Mouse (Mus musculus) lung, postnatal 0 days (tissue): ENCODE measurements around the gene Ngdn. TPM values are rescaled to one million over a fixed set of nuclear protein-coding genes. Genes with fewer than 3 reads are reported as not detected.

ENCODE experiments used
- ATAC-seq: fragments of 200-750 bp; cut with Nextera tagmentation; 2 replicates; pipeline ENCODE4 v1.8.0; 2017; ENCODE audit warnings: moderate library complexity
- DNase-seq: peaks from one replicate; pipeline ENCODE4 v3.0.0-alpha.2; 2016; ENCODE audit warnings: low spot score
- H3K27ac ChIP-seq: fragments of 300-500 bp; sonication (generic); 2 replicates; pipeline ENCODE4 v1.5.1; 2014; ENCODE audit warnings: antibody characterized with exemption, mild to moderate bottlenecking, low read length, mixed read lengths
- H3K27me3 ChIP-seq: fragments of 300-500 bp; sonication (generic); replicated peaks from 2 replicates; pipeline ENCODE4 v1.6.1; 2014; ENCODE audit warnings: low read length, mixed read lengths; ENCODE audit not compliant: insufficient read depth
- H3K36me3 ChIP-seq: fragments of 300-500 bp; sonication (generic); 2 replicates; pipeline ENCODE4 v1.6.1; 2014; ENCODE audit warnings: low read length, mixed read lengths; ENCODE audit not compliant: insufficient read depth
- H3K4me1 ChIP-seq: fragments of 300-500 bp; sonication (generic); 2 replicates; pipeline ENCODE4 v1.6.1; 2014; ENCODE audit warnings: antibody characterized with exemption, low read depth, low read length, mixed read lengths; ENCODE audit not compliant: insufficient read depth
- H3K4me2 ChIP-seq: fragments of 300-500 bp; sonication (generic); replicated peaks from 2 replicates; pipeline ENCODE4 v1.6.1; 2014; ENCODE audit warnings: low read depth, mild to moderate bottlenecking, low read length, moderate library complexity, mixed read lengths
- H3K4me3 ChIP-seq: fragments of 300-500 bp; sonication (generic); 2 replicates; pipeline ENCODE4 v1.5.1; 2014; ENCODE audit warnings: low read depth, low read length
- H3K9ac ChIP-seq: fragments of 300-500 bp; sonication (generic); replicated peaks from 2 replicates; pipeline ENCODE4 v1.6.1; 2014; ENCODE audit warnings: low read depth, mild to moderate bottlenecking
- H3K9me3 ChIP-seq: fragments of 300-500 bp; sonication (generic); 2 replicates; pipeline ENCODE4 v1.6.1; 2016; ENCODE audit warnings: low read length, mixed read lengths
- CTCF ChIP-seq: IDR thresholded peaks from 2 replicates; pipeline ENCODE4 v1.5.1; 2016; ENCODE audit warnings: antibody characterized with exemption, mild to moderate bottlenecking
- EP300 ChIP-seq: IDR thresholded peaks from 2 replicates; pipeline ENCODE4 v1.6.1; 2016; ENCODE audit warnings: antibody characterized with exemption, mild to moderate bottlenecking, control low read depth
- WGBS: fragments of 180-500 bp; shearing (Covaris S2); extraction: QIAGEN DNeasy Blood & Tissue Kit; methylation state at CpG from one replicate; pipeline ENCODE4 v1.1.7; 2014; 5-methylcytosine and 5-hydroxymethylcytosine counted together
- polyA plus RNA-seq: library from polyadenylated mRNA; unstranded; fragments of >200 nt; fragmentation: Nextera tagmentation; extraction: Ambion mirVana; gene quantifications from 2 replicates; pipeline ENCODE4 v1.2.1, GENCODE M21; 2015

Gene Ngdn
- polyA plus RNA-seq, 1 experiment from 2014 or later = 62.8 TPM

GRCm38 (mm10) chr14:55062626-55063025, 47.4 kb downstream of the Ngdn start:
- Histone ChIP-seq H3K4me1 (no peaks in the 10 kb centered on the region), H3K27me3 (no peaks in the 10 kb centered on the region), H3K9ac (no peak overlapping the region), H3K9me3 (no peaks in the 10 kb centered on the region), H3K4me2 (0 out of 2 replicates have a peak overlapping the region, but pooled peaks have one; percentile 6), H3K36me3 (no peaks in the 10 kb centered on the region), H3K27ac (no peak overlapping the region), H3K4me3 (no peak overlapping the region)
- ATAC-seq (peak; percentile 41), DNase-seq (no peak)
- 17% methylated on average over 17 of the region's 17 CpGs for WGBS
- no peak for TF ChIP-seq EP300
- TF ChIP-seq CTCF = no peak

- no peaks in the 10 kb centered on the region for H3K4me1 ChIP-seq
- H3K9ac ChIP-seq = no peak overlapping the region
- no peak overlapping the region for H3K4me3 ChIP-seq
- DNase-seq (no peak), ATAC-seq (no peak; the same call in 1 of the 2 replicates)
- no peak overlapping the region for H3K4me2 ChIP-seq
- no peak for TF ChIP-seq EP300
- TF ChIP-seq CTCF = no peak
- 81% methylated on average over 5 of the region's 5 CpGs for WGBS
- no peaks in the 10 kb centered on the region for H3K36me3 ChIP-seq
- H3K9me3 ChIP-seq = no peaks in the 10 kb centered on the region
- H3K27ac ChIP-seq = no peak overlapping the region
- H3K27me3 ChIP-seq = no peaks in the 10 kb centered on the region
Measured at GRCm38 (mm10) chr14:55063117-55063516, 47.9 kb downstream of the Ngdn start.

DNA sequence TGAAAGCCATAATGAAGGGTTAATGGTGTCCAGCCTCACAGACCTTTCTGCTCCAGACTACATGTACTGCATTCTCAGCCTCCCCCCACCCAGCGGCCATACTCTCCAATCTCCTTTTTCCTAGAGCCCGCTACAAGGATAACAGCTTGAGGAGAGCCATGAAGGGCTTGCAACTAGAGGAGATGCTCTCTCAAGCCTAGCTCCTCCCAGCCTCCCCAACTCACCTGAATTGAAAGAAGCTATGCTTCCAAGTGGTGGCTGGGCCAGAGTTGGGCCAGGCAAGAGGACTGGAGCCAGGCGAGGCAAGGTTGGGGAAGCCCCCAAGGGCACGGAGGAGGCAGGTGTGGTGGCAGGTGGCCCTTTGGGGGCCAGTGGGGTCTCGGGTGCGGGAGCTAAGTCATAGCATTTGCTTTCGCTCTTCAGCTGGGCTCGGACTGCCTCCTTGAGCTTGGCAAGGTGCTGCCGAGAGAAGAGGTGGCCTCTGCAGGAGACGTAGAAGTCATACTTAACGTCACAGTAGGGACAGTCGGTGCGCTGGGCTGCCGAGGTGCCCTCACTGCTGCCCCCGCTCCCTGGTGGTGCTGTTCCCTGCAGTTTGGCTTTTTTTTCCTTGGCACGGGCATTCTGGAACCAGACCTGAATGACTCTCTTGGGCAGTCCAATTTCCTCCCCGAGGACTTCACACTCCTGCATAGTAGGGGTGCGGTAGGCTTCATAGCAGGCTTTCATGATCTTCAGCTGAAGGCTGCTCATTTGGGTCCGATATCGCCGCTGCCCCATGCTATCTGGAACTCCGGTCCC, 48.5 kb downstream of the Ngdn start:
- Histone ChIP-seq H3K4me1 (no peaks in the 10 kb centered on the region), H3K4me3 (no peak overlapping the region), H3K4me2 (no peak overlapping the region), H3K27me3 (no peaks in the 10 kb centered on the region), H3K36me3 (no peaks in the 10 kb centered on the region), H3K9ac (no peak overlapping the region), H3K27ac (no peak overlapping the region), H3K9me3 (no peaks in the 10 kb centered on the region)
- no peak for ATAC-seq
- no peak for DNase-seq
- TF ChIP-seq CTCF = no peak
- TF ChIP-seq EP300 = no peak
- 78% methylated on average over 22 of the region's 22 CpGs for WGBS

GRCm38 (mm10) chr14:55064481-55065370, 49.5 kb downstream of the Ngdn start:
- TF ChIP-seq CTCF (no peak), EP300 (no peak)

GRCm38 (mm10) chr14:55065391-55065790, 50.1 kb downstream of the Ngdn start:
- DNase-seq (no peak), ATAC-seq (no peak)
- no peak overlapping the region for H3K27ac ChIP-seq
- no peaks in the 10 kb centered on the region for H3K4me1 ChIP-seq
- no peaks in the 10 kb centered on the region for H3K36me3 ChIP-seq
- no peaks in the 10 kb centered on the region for H3K27me3 ChIP-seq
- WGBS = 89% methylated on average over 13 of the region's 13 CpGs
- H3K4me3 ChIP-seq = no peak overlapping the region
- H3K4me2 ChIP-seq = no peak overlapping the region
- no peaks in the 10 kb centered on the region for H3K9me3 ChIP-seq
- no peak overlapping the region for H3K9ac ChIP-seq
- TF ChIP-seq CTCF = no peak
- TF ChIP-seq EP300 = no peak

More at GRCm38 (mm10) chr14:55064481-55065370, 49.5 kb downstream of the Ngdn start:
- Histone ChIP-seq H3K27me3 (no peaks in the 10 kb centered on the region), H3K4me1 (no peaks in the 10 kb centered on the region), H3K9ac (no peak overlapping the region), H3K4me3 (no peak overlapping the region), H3K9me3 (no peaks in the 10 kb centered on the region), H3K36me3 (no peaks in the 10 kb centered on the region), H3K27ac (no peak overlapping the region), H3K4me2 (no peak overlapping the region)
- WGBS = 72% methylated on average over 35 of the region's 35 CpGs
- ATAC-seq = no peak
- no peak for DNase-seq

DNA sequence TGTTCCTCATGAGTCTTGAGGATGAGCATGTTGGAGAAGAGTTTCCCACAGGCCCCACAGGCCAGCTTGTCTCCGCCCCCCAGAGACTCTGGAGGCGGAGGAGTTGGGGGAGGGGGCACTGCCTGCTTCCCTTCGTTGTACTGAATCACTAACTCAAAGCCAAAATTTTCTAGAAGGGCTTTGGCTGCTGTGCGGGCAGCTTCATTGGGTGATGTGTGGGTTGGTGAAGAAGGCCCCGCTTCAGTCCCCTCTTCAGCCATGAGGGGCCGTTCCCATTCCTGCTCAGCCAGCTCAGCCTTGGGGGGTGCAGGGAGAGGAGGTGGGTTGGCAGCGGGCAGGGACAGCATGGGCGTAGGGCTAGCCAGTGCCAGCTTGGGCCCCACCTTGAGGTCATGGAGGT, 50.8 kb downstream of the Ngdn start:
- no peaks in the 10 kb centered on the region for H3K4me1 ChIP-seq
- no peaks in the 10 kb centered on the region for H3K27me3 ChIP-seq
- TF ChIP-seq EP300 = no peak
- TF ChIP-seq CTCF = no peak
- H3K4me3 ChIP-seq = no peak overlapping the region
- ATAC-seq = no peak
- H3K36me3 ChIP-seq = no peaks in the 10 kb centered on the region
- H3K4me2 ChIP-seq = no peak overlapping the region
- no peak overlapping the region for H3K27ac ChIP-seq
- WGBS = 87% methylated on average over 8 of the region's 8 CpGs
- H3K9me3 ChIP-seq = no peaks in the 10 kb centered on the region
- H3K9ac ChIP-seq = no peak overlapping the region
- no peak for DNase-seq
